Comparison of ENCODE assay signal across 16 mouse cellular contexts in the genomic region with DNA sequence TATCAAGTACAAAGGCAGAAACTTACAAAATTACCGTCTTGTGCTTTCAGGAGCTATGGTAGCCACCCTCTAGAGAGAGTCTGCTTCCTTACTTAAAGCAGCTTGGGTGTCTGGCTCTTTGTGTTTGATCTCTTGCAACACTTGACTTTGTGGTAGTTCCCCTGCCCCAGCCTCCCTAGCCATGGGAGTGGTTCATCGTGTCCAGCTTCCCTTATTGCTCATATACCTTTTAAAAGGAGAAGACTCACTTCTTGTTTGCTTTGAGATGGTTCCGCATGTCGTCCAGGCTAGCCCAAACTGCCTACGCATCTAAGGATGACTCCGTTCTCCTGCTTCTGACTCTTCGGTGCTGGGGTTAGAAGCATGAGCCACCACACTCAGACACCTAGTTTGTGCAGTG. TPM values are rescaled to one million over a fixed set of nuclear protein-coding genes. Genes with fewer than 3 reads are reported as not detected.
DNase-seq lines count a peak whose midpoint lies in the region; ATAC-seq and TF ChIP-seq lines count a peak whose summit lies in the region.
"Had no signal": no experiment of that assay in that cellular context is flagged by ENCODE, and none has a peak within 500 bp of the region (broad histone marks: within the 10 kb centered on the region; RNA-seq: fewer than 3 reads in every experiment).

No protein-coding gene starts in this region.

- H3K4me3 ChIP-seq in lung, adult 2 months (replicated peaks; ENCODE audit: extremely low read depth, low read depth, low read length) = no peak overlapping the region
- H3K4me3 ChIP-seq: heart, adult 2 months; neural tube, embryonic 15.5 days had no signal

- peak; percentile 38 to 40 for DNase-seq in lung, adult 18-20 months
- no peak for DNase-seq in lung, adult 2 months
- peak; percentile 3 for DNase-seq in lung, postnatal 14 days
- DNase-seq in right cerebral cortex, postnatal 36 days (ENCODE audit: low spot score in 2 of 2) = no peak
- no peak for DNase-seq in adrenal gland, adult 18-20 months (ENCODE audit: low spot score in 2 of 2)
- no peak for DNase-seq in adrenal gland, adult 8-10 months
- DNase-seq: cerebellum, adult 11-12 months; heart, adult 2 months; heart, postnatal 36 days; kidney, postnatal 4 days; right cerebral cortex, adult 18-20 months had no signal

- H3K4me1 ChIP-seq in lung, adult 2 months (ENCODE audit: control insufficient read depth, insufficient read depth, low read length) = no peaks in the 10 kb centered on the region

- peak; percentile 80 for ATAC-seq in granulocyte monocyte progenitor cell, adult 5-6 weeks (replicated peaks; ENCODE audit: poor library complexity, severe bottlenecking)
- ATAC-seq in neutrophil, adult 5-6 weeks (ENCODE audit: extremely low read depth, insufficient number of reproducible peaks, low FRiP score, poor library complexity, severe bottlenecking) = peak; percentile 93
- ATAC-seq: CD4-positive, CD25-positive, alpha-beta regulatory T cell, adult 4 months; midbrain, embryonic 16.5 days had no signal

- TF ChIP-seq CTCF in lung, adult 2 months (IDR thresholded peaks at IDR 0.05; ENCODE audit: insufficient read depth, low read length) = no peak

- 88% methylated on average over 7 of the region's 7 CpGs for WGBS in lung, adult 2 months

- TF ChIP-seq POLR2A in lung, adult 2 months (IDR thresholded peaks at IDR 0.05; ENCODE audit: borderline replicate concordance, extremely low read depth, low read depth, low read length) = no peak

RNA-seq across cellular contexts. Expression of a gene that starts 1.7 kb away (rescaled TPM):
- 4.9 and 7.1 TPM in 2 replicates for polyA plus RNA-seq in lung, adult 2 months (2012; rRNA removed)
- total RNA-seq in granulocyte monocyte progenitor cell, adult 5-6 weeks (2014; fragmentation: Nextera tagmentation) = 47.2 and 65.6 TPM in 2 replicates
- total RNA-seq in granulocyte monocyte progenitor cell, adult 5-6 weeks (2017) = 49.5 and 51.2 TPM in 2 replicates
- 16.6 and 17.6 TPM in 2 replicates for total RNA-seq in neutrophil, adult 5-6 weeks (2017)
- 1 to 10 TPM in 1 of 2 experiments, under 1 TPM in 1; 0.70 to 1.0 TPM for total RNA-seq in adrenal gland, adult 18-20 months (2021)
- 1 to 10 TPM in 2 of 4 experiments, under 1 TPM in 2; 0.58 to 1.4 (median 1.0) TPM for total RNA-seq in adrenal gland, adult 8-10 months (2022)

RNA-seq across cellular contexts. Expression of a gene that starts 28.1 kb away (rescaled TPM):
- polyA plus RNA-seq in lung, adult 2 months (2012; rRNA removed) = 43.7 and 60.6 TPM in 2 replicates
- 15.7 and 24.2 TPM in 2 replicates for total RNA-seq in granulocyte monocyte progenitor cell, adult 5-6 weeks (2014; fragmentation: Nextera tagmentation)
- 17.6 and 19.0 TPM in 2 replicates for total RNA-seq in granulocyte monocyte progenitor cell, adult 5-6 weeks (2017)
- 18.5 and 19.8 TPM in 2 replicates for total RNA-seq in neutrophil, adult 5-6 weeks (2017)
- 10 to 100 TPM; 29.6 to 42.8 TPM for total RNA-seq in adrenal gland, adult 18-20 months (2021)
- 10 to 100 TPM; 40.4 to 49.6 (median 42.9) TPM for total RNA-seq in adrenal gland, adult 8-10 months (2022)

RNA-seq across cellular contexts. Expression of a gene that starts 31.5 kb away (rescaled TPM):
- 2.6 and 4.4 TPM in 2 replicates for polyA plus RNA-seq in lung, adult 2 months (2012; rRNA removed)
- total RNA-seq in granulocyte monocyte progenitor cell, adult 5-6 weeks (2014; fragmentation: Nextera tagmentation) = 4.0 and 9.5 TPM in 2 replicates
- 5.6 and 7.3 TPM in 2 replicates for total RNA-seq in granulocyte monocyte progenitor cell, adult 5-6 weeks (2017)
- 34.0 and 35.5 TPM in 2 replicates for total RNA-seq in neutrophil, adult 5-6 weeks (2017)
- total RNA-seq in adrenal gland, adult 18-20 months (2021) = 10 to 100 TPM in 1 of 2 experiments, 1 to 10 TPM in 1; 9.5 to 10.0 TPM
- 10 to 100 TPM; 17.3 to 39.9 (median 27.8) TPM for total RNA-seq in adrenal gland, adult 8-10 months (2022)

RNA-seq across cellular contexts. Expression of a gene that starts 39.8 kb away (rescaled TPM):
- polyA plus RNA-seq in lung, adult 2 months (2012; rRNA removed) = 2.4 and 3.2 TPM in 2 replicates
- total RNA-seq in granulocyte monocyte progenitor cell, adult 5-6 weeks (2014; fragmentation: Nextera tagmentation) = 12.8 and 21.1 TPM in 2 replicates
- total RNA-seq in granulocyte monocyte progenitor cell, adult 5-6 weeks (2017) = 7.5 and 8.6 TPM in 2 replicates
- total RNA-seq in neutrophil, adult 5-6 weeks (2017) = 2.2 and 2.7 TPM in 2 replicates
- total RNA-seq in adrenal gland, adult 18-20 months (2021) = 1 to 10 TPM; 1.4 to 1.7 TPM
- 1 to 10 TPM; 3.5 to 6.6 (median 5.2) TPM for total RNA-seq in adrenal gland, adult 8-10 months (2022)

Comparison
In these comparisons a context has a peak if more than half of its experiments do, and no peak if none do; other contexts are left out.
1. DNase-seq: peak in lung, adult 18-20 months (2 of 2) and lung, postnatal 14 days (single experiment); none in lung, adult 2 months (single experiment), right cerebral cortex, postnatal 36 days (0 of 2), adrenal gland, adult 18-20 months (0 of 2) and adrenal gland, adult 8-10 months (single experiment).